Mouse (Mus musculus): ENCODE measurements around the gene Olfr781. TPM values are rescaled to one million over a fixed set of nuclear protein-coding genes. Genes with fewer than 3 reads are reported as not detected.
"Not testable (repeated sequence)": the region's sequence is repeated elsewhere in the genome, so short reads cannot be mapped to it uniquely, and the experiment has no call there.

Olfr781 gene
- polyA plus RNA-seq (2015; fragmentation: Nextera tagmentation; extraction: Ambion mirVana): not detected in 2 replicates

DNA sequence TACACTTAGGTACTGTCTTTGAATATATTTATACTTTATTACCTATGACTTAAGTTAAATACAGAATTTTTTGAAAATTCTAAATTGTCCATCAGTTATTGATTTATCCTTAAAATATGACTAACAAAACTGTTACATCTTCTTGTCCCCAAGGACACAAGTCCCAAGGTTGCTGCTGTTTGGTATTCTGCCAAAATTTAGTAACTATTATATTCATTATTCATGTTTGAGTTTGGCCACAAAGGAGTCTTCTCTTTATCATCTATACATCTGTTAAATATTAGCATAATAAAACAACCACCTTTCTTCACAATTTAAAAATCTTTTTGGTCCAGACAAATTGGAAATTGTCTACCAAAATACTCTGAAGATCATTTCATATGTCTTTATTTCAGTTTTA, at the start of gene Olfr781:
Gene Olfr781, plus strand, starts transcription at position 301 of the 400 bp plus-strand sequence.
- no peak for ATAC-seq (ENCODE audit: extremely low read depth, insufficient number of reproducible peaks, low FRiP score, low TSS enrichment)
- no peak within 1 kb of the TSS for H3K9ac ChIP-seq
- no peak within 1 kb of the TSS for H3K4me3 ChIP-seq
- H3K4me2 ChIP-seq: no peak within 1 kb of the TSS
- no peak within 1 kb of the TSS for H3K27ac ChIP-seq (replicated peaks)
- H3K4me1 ChIP-seq: no peaks in the 10 kb centered on the region
- H3K27me3 ChIP-seq (replicated peaks): no peaks in the 10 kb centered on the region
- H3K9me3 ChIP-seq: peaks cover 15% of the 10 kb centered on the region; the same call in 1 of the 2 replicates
- H3K36me3 ChIP-seq: no peaks in the 10 kb centered on the region

DNA sequence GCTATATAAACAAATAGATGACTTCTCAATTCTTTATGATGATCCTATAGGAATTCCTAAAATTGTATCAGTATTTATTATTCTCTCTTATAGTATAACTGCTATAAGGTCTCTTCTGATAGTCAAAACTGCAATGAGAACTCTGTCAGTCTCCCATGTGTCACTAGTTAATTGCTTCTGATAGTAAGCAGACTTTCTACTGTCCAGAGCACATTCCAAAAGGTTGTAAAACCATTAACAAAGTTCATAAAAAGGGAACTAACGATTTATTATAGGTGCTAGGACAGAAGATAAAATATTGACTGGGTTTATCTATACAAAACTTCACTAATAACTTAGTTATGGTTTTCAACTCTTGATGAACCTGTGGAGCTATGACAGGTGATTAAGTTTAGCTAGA, 15.7 kb upstream of the Olfr781 start:
- not testable (repeated sequence) for H3K27me3 ChIP-seq (replicated peaks); H3K4me3 ChIP-seq; ATAC-seq (ENCODE audit: extremely low read depth, insufficient number of reproducible peaks, low FRiP score, low TSS enrichment); H3K27ac ChIP-seq (replicated peaks); H3K9ac ChIP-seq; H3K36me3 ChIP-seq; H3K4me1 ChIP-seq; H3K9me3 ChIP-seq; H3K4me2 ChIP-seq
- 42% methylated on average over 1 of the region's 1 CpGs for WGBS

DNA sequence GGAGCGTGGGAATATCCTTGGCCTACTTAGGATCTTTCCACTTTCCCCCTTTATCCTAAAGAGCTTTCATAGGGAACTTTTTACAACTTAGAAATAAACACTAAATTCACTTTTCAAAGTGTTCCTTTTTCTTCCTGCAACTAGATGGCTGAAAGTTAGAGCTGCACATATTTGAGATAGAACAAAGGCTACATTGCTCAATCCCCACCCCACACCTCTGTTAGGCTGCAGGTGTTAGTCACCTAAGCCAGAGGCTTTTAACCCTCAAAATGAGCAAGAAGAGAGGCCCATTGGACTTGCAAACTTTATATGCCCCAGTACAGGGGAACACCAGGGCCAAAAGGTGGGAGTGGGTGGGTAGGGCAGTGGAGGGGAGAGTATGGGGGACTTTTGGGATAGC, 15.1 kb upstream of the Olfr781 start:
- H3K9ac ChIP-seq; H3K27ac ChIP-seq (replicated peaks); H3K4me3 ChIP-seq; H3K27me3 ChIP-seq (replicated peaks); H3K4me1 ChIP-seq; H3K9me3 ChIP-seq; H3K36me3 ChIP-seq; H3K4me2 ChIP-seq; ATAC-seq (ENCODE audit: extremely low read depth, insufficient number of reproducible peaks, low FRiP score, low TSS enrichment): not testable (repeated sequence)
- no CpG with 5 or more reads among the region's 1 CpGs for WGBS

DNA sequence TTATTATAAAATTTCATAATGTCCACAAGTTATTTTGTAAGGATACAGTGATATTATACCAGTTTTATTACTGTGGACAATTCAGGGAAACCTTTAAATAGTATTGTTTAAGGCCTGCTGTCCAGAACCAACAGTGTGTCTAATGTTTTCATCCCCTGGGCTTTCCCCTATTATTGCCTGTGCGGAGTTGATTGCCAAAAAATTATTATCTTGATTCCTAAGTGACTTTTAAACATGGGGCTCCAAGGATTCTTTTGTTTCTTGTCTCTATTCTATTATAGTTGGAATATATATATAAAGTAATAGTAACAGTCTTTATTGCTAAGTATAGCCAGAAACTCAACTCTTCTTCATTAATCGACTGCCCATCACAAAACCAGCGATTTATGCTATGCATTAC, 10.8 kb upstream of the Olfr781 start, which contains the start of gene Olfr780:
Gene Olfr780, plus strand, starts transcription at position 301 of the 400 bp plus-strand sequence.
- no peak within 1 kb of the TSS for H3K27ac ChIP-seq (replicated peaks)
- no peak within 1 kb of the TSS for H3K9ac ChIP-seq
- no peak within 1 kb of the TSS for H3K4me3 ChIP-seq
- no peaks in the 10 kb centered on the region for H3K4me1 ChIP-seq
- H3K9me3 ChIP-seq: no peaks in the 10 kb centered on the region
- no peaks in the 10 kb centered on the region for H3K27me3 ChIP-seq (replicated peaks)
- no peaks in the 10 kb centered on the region for H3K36me3 ChIP-seq
- ATAC-seq (ENCODE audit: extremely low read depth, insufficient number of reproducible peaks, low FRiP score, low TSS enrichment): no peak
- 63% methylated on average over 3 of the region's 3 CpGs for WGBS
- H3K4me2 ChIP-seq: no peak within 1 kb of the TSS

DNA sequence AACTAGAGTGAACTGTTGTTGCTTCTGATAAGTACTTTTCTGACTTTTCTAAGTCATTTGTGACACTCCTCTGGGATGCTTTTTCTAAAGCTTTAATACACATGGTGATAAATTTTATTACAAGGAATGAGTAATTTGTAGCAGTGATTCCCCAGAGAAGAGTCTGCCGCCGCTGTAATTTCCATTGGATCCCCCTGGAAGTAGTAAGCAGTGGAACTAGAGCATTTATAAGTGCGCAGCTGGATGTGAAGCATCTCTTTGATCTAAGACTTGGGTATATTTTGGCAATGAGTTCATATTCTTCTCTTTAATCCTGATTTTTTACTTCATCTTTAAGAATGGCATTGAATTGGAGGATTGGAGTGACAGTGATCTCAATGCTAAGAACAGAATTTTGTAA, 19.9 kb downstream of the Olfr781 start, which contains the start of gene Olfr782:
Gene Olfr782, plus strand, starts transcription at position 301 of the 400 bp plus-strand sequence.
- H3K27me3 ChIP-seq (replicated peaks): no peaks in the 10 kb centered on the region
- no peak for ATAC-seq (ENCODE audit: extremely low read depth, insufficient number of reproducible peaks, low FRiP score, low TSS enrichment)
- H3K4me3 ChIP-seq: no peak within 1 kb of the TSS
- no peak within 1 kb of the TSS for H3K4me2 ChIP-seq
- H3K36me3 ChIP-seq: no peaks in the 10 kb centered on the region
- no peak within 1 kb of the TSS for H3K27ac ChIP-seq (replicated peaks)
- no peak within 1 kb of the TSS for H3K9ac ChIP-seq
- H3K4me1 ChIP-seq: no peaks in the 10 kb centered on the region
- no peaks in the 10 kb centered on the region for H3K9me3 ChIP-seq
- 76% methylated on average over 3 of the region's 3 CpGs for WGBS

DNA sequence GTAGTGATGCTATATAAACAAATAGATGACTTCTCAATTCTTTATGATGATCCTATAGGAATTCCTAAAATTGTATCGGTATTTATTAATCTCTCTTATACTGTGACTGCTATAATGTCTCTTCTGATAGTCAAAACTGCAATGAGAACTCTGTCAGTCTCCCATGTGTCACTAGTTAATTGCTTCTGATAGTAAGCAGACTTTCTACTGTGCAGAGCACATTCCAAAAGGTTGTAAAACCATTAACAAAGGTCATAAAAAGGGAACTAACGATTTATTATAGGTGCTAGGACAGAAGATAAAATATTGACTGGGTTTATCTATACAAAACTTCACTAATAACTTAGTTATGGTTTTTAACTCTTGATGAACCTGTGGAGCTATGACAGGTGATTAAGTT, 23.8 kb downstream of the Olfr781 start:
- not testable (repeated sequence) for H3K4me2 ChIP-seq; H3K4me1 ChIP-seq; H3K27me3 ChIP-seq (replicated peaks); ATAC-seq (ENCODE audit: extremely low read depth, insufficient number of reproducible peaks, low FRiP score, low TSS enrichment); H3K9ac ChIP-seq; H3K4me3 ChIP-seq; H3K36me3 ChIP-seq; H3K27ac ChIP-seq (replicated peaks); H3K9me3 ChIP-seq
- WGBS: 58% methylated on average over 2 of the region's 2 CpGs

DNA sequence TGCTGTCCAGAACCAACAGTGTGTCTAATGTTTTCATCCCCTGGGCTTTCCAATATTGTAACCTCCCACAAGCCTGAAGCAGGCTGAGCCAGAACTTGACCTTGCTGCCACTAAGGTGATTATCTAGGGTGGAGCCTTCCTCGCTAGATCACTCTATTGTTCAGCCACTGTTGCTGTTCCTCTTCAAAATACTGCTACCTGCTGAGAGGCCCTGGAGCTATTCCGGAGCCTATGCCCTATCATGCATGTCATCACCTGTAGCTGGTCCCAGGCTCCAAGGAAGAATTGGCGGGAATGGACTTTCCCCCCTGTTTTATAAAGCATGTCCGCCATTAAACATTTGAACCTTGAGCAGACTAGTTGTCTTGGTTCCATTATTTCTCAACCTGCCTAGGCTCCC, 27.8 kb downstream of the Olfr781 start:
- not testable (repeated sequence) for H3K9ac ChIP-seq; H3K4me1 ChIP-seq; H3K4me2 ChIP-seq; H3K9me3 ChIP-seq; H3K36me3 ChIP-seq; H3K27me3 ChIP-seq (replicated peaks); ATAC-seq (ENCODE audit: extremely low read depth, insufficient number of reproducible peaks, low FRiP score, low TSS enrichment); H3K27ac ChIP-seq (replicated peaks); H3K4me3 ChIP-seq
- 68% methylated on average over 4 of the region's 4 CpGs for WGBS

DNA sequence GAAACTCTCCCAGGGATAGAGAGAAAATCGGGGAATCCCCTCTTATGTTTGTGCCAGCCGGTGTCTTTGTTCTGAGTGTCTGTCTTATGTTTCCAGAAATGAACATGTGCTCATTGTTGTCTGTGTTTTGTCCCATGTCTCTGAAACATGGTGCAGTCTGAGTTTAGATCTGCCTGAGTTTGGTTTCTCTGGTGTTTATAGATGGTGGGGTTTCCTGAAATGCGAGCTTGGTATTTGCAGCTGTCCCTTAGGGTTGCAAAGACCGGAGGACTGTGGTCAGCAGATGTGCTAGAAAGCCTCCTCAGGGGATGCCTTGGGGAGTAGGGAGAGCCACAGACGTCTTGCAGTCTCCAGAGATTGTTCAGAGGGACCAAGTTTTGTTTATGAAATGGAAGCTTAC, 28.7 kb downstream of the Olfr781 start:
- no peaks in the 10 kb centered on the region for H3K4me1 ChIP-seq
- no peak overlapping the region for H3K27ac ChIP-seq (replicated peaks)
- H3K27me3 ChIP-seq (replicated peaks): no peaks in the 10 kb centered on the region
- H3K4me3 ChIP-seq: no peak overlapping the region
- no peaks in the 10 kb centered on the region for H3K36me3 ChIP-seq
- no peak overlapping the region for H3K4me2 ChIP-seq
- WGBS: 63% methylated on average over 5 of the region's 5 CpGs
- no peak overlapping the region for H3K9ac ChIP-seq
- 0 out of 2 replicates have a peak, but pooled peaks cover 11% of the 10 kb centered on the region for H3K9me3 ChIP-seq
- no peak for ATAC-seq (ENCODE audit: extremely low read depth, insufficient number of reproducible peaks, low FRiP score, low TSS enrichment)

DNA sequence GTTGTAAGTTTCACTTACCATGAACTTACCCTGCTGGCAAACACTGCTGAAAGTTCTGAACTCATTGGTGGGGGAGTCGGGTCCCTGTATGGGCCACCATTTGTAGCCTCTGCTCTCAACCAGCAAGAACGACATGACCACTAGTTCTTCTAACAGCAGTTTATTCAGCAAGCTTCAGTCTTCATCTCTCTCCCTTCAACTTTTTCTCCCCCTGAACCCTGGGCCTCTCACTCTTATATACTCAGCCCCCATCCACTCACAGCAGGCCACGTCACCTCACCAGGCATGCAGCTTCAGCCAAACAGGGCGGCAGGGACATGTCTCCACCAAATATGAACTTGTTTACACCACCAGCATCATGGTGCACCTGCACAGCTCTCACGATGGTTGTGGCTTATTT, 45.4 kb downstream of the Olfr781 start:
- not testable (repeated sequence) for ATAC-seq (ENCODE audit: extremely low read depth, insufficient number of reproducible peaks, low FRiP score, low TSS enrichment)
- 76% methylated on average over 5 of the region's 5 CpGs for WGBS

More for the DNA sequence above, 45.4 kb downstream of the Olfr781 start:
- H3K27me3 ChIP-seq (replicated peaks); H3K4me2 ChIP-seq; H3K9me3 ChIP-seq; H3K27ac ChIP-seq (replicated peaks); H3K4me1 ChIP-seq; H3K9ac ChIP-seq; H3K36me3 ChIP-seq; H3K4me3 ChIP-seq: not testable (repeated sequence)

Other genes starting within 250 kb of the Olfr781 start
- gene Olfr767, start 245.9 kb upstream of the Olfr781 start, polyA plus RNA-seq (2015; fragmentation: Nextera tagmentation; extraction: Ambion mirVana): not detected in 2 replicates
- not detected in 2 replicates for gene Olfr768, start 229.5 kb upstream of the Olfr781 start, polyA plus RNA-seq (2015; fragmentation: Nextera tagmentation; extraction: Ambion mirVana)
- 0.13 TPM in 1 of 2 replicates, not detected in the other for gene Olfr769, start 211.0 kb upstream of the Olfr781 start, polyA plus RNA-seq (2015; fragmentation: Nextera tagmentation; extraction: Ambion mirVana)
- gene Olfr770, start 189.9 kb upstream of the Olfr781 start, polyA plus RNA-seq (2015; fragmentation: Nextera tagmentation; extraction: Ambion mirVana): not detected in 2 replicates
- gene Olfr771, start 164.1 kb upstream of the Olfr781 start, polyA plus RNA-seq (2015; fragmentation: Nextera tagmentation; extraction: Ambion mirVana): not detected in 2 replicates
- not detected in 2 replicates for gene Olfr772, start 150.9 kb upstream of the Olfr781 start, polyA plus RNA-seq (2015; fragmentation: Nextera tagmentation; extraction: Ambion mirVana)
- not detected in 2 replicates for gene Olfr773, start 141.4 kb upstream of the Olfr781 start, polyA plus RNA-seq (2015; fragmentation: Nextera tagmentation; extraction: Ambion mirVana)
- gene Olfr774, start 92.7 kb upstream of the Olfr781 start, polyA plus RNA-seq (2015; fragmentation: Nextera tagmentation; extraction: Ambion mirVana): not detected in 2 replicates
- not detected in 2 replicates for gene Olfr775, start 80.4 kb upstream of the Olfr781 start, polyA plus RNA-seq (2015; fragmentation: Nextera tagmentation; extraction: Ambion mirVana)
- not detected in 2 replicates for gene Olfr776, start 69.7 kb upstream of the Olfr781 start, polyA plus RNA-seq (2015; fragmentation: Nextera tagmentation; extraction: Ambion mirVana)
- not detected in 2 replicates for gene Olfr777, start 57.4 kb upstream of the Olfr781 start, polyA plus RNA-seq (2015; fragmentation: Nextera tagmentation; extraction: Ambion mirVana)
- gene Olfr780, start 10.7 kb upstream of the Olfr781 start, polyA plus RNA-seq (2015; fragmentation: Nextera tagmentation; extraction: Ambion mirVana): not detected in 2 replicates
- gene Olfr782, start 20.0 kb downstream of the Olfr781 start, polyA plus RNA-seq (2015; fragmentation: Nextera tagmentation; extraction: Ambion mirVana): not detected in 2 replicates
- 0.07 TPM in 1 of 2 replicates, not detected in the other for gene Olfr784, start 55.2 kb downstream of the Olfr781 start, polyA plus RNA-seq (2015; fragmentation: Nextera tagmentation; extraction: Ambion mirVana)
- not detected in 2 replicates for gene Olfr785, start 76.6 kb downstream of the Olfr781 start, polyA plus RNA-seq (2015; fragmentation: Nextera tagmentation; extraction: Ambion mirVana)
- gene Olfr786, start 98.5 kb downstream of the Olfr781 start, polyA plus RNA-seq (2015; fragmentation: Nextera tagmentation; extraction: Ambion mirVana): not detected in 2 replicates
- gene Olfr787, start 133.0 kb downstream of the Olfr781 start, polyA plus RNA-seq (2015; fragmentation: Nextera tagmentation; extraction: Ambion mirVana): not detected in 2 replicates
- not detected in 2 replicates for gene Olfr788, start 142.1 kb downstream of the Olfr781 start, polyA plus RNA-seq (2015; fragmentation: Nextera tagmentation; extraction: Ambion mirVana)
- gene Olfr789, start 155.9 kb downstream of the Olfr781 start, polyA plus RNA-seq (2015; fragmentation: Nextera tagmentation; extraction: Ambion mirVana): not detected in 2 replicates
- gene Olfr790, start 169.6 kb downstream of the Olfr781 start, polyA plus RNA-seq (2015; fragmentation: Nextera tagmentation; extraction: Ambion mirVana): not detected in 2 replicates
- gene Olfr791, start 192.9 kb downstream of the Olfr781 start, polyA plus RNA-seq (2015; fragmentation: Nextera tagmentation; extraction: Ambion mirVana): not detected in 2 replicates
- gene Olfr792, start 210.3 kb downstream of the Olfr781 start, polyA plus RNA-seq (2015; fragmentation: Nextera tagmentation; extraction: Ambion mirVana): not detected in 2 replicates
- not detected in 2 replicates for gene Olfr794, start 238.8 kb downstream of the Olfr781 start, polyA plus RNA-seq (2015; fragmentation: Nextera tagmentation; extraction: Ambion mirVana)

Measured in heart, embryonic 13.5 days (tissue).